In the genomic region with DNA sequence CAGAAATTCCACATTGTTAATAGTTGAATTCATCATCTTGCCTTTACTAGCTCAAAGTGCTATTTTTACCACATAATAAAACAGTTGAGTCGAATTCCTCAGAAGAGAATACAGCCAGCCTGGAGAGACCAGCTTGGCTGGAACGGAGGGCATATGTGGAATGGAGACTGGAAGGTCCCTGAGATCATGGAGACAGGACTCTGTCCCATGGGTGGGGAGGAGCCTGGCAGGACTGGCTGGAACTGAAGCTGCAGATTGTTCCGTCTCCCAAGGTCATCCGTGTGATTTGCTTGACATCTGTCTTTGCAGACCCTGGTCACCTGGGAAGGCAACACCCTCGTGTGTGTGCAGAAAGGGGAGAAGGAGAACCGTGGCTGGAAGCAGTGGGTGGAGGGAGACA, we compare ENCODE assay signal across 40 mouse cellular contexts. TPM values are rescaled to one million over a fixed set of nuclear protein-coding genes. Genes with fewer than 3 reads are reported as not detected.
"Had no signal": no experiment of that assay in that cellular context is flagged by ENCODE, and none has a peak within 500 bp of the region (broad histone marks: within the 10 kb centered on the region; RNA-seq: fewer than 3 reads in every experiment).

No protein-coding gene starts in this region.

- H3K9me3 ChIP-seq: heart, embryonic 10.5 days; heart, embryonic 12.5 days; heart, embryonic 13.5 days; heart, embryonic 15.5 days; hindbrain, embryonic 10.5 days; hindbrain, embryonic 12.5 days; hindbrain, embryonic 13.5 days; hindbrain, embryonic 15.5 days; kidney, embryonic 15.5 days had no signal

- H3K27ac ChIP-seq: heart, embryonic 10.5 days; heart, embryonic 13.5 days; heart, embryonic 15.5 days; hindbrain, embryonic 10.5 days; hindbrain, embryonic 12.5 days; hindbrain, embryonic 13.5 days; hindbrain, embryonic 14.5 days; hindbrain, embryonic 15.5 days; hindbrain, postnatal 0 days; kidney, embryonic 15.5 days; kidney, postnatal 0 days; left cerebral cortex, adult 2 months had no signal

- H3K9ac ChIP-seq: heart, embryonic 12.5 days; heart, embryonic 13.5 days; heart, embryonic 15.5 days; hindbrain, embryonic 12.5 days; hindbrain, embryonic 13.5 days; hindbrain, embryonic 14.5 days; hindbrain, embryonic 15.5 days; kidney, embryonic 15.5 days had no signal

- H3K27me3 ChIP-seq: heart, embryonic 12.5 days; heart, embryonic 13.5 days; heart, embryonic 15.5 days; hindbrain, embryonic 12.5 days; hindbrain, embryonic 13.5 days; hindbrain, embryonic 15.5 days; kidney, embryonic 15.5 days had no signal

- DNase-seq: heart, postnatal 10 days; heart, postnatal 14 days; heart, postnatal 36 days; heart, postnatal 4 days; kidney, adult 11 months; kidney, adult 18-20 months; kidney, adult 2 months; kidney, adult 8-10 months; kidney, adult 9 months; kidney, postnatal 10 days; kidney, postnatal 14 days; kidney, postnatal 25 days; kidney, postnatal 36 days; kidney, postnatal 4 days; layer of hippocampus, adult 9-11 months; layer of hippocampus, postnatal 36 days had no signal

- H3K4me3 ChIP-seq: heart, embryonic 10.5 days; heart, embryonic 12.5 days; heart, embryonic 13.5 days; heart, embryonic 15.5 days; hindbrain, embryonic 10.5 days; hindbrain, embryonic 12.5 days; hindbrain, embryonic 13.5 days; hindbrain, embryonic 15.5 days; kidney, embryonic 15.5 days; left cerebral cortex, adult 2 months had no signal

- H3K4me2 ChIP-seq: heart, embryonic 11.5 days; heart, embryonic 12.5 days; heart, embryonic 13.5 days; heart, embryonic 15.5 days; hindbrain, embryonic 12.5 days; hindbrain, embryonic 13.5 days; hindbrain, embryonic 14.5 days; hindbrain, embryonic 15.5 days; kidney, embryonic 15.5 days had no signal

- H3K4me1 ChIP-seq: heart, embryonic 15.5 days; hindbrain, embryonic 10.5 days; hindbrain, embryonic 12.5 days; hindbrain, embryonic 15.5 days; kidney, embryonic 15.5 days had no signal

- H3K36me3 ChIP-seq: heart, embryonic 10.5 days; heart, embryonic 12.5 days; heart, embryonic 13.5 days; heart, embryonic 15.5 days; hindbrain, embryonic 10.5 days; hindbrain, embryonic 12.5 days; hindbrain, embryonic 13.5 days; hindbrain, embryonic 15.5 days; kidney, embryonic 15.5 days had no signal

- ATAC-seq: hindbrain, embryonic 16.5 days; hindbrain, postnatal 0 days; inflammation-experienced regulatory T-cells, adult 6 months had no signal

RNA-seq across cellular contexts. Expression of a gene that starts 21.6 kb away (rescaled TPM):
- total RNA-seq: heart, adult 8-10 months; heart, postnatal 14 days; heart, postnatal 36 days; heart, postnatal 4 days; hematopoietic stem cell, adult 5-6 weeks; layer of hippocampus, adult 8-10 months; layer of hippocampus, postnatal 14 days; layer of hippocampus, postnatal 25 days; layer of hippocampus, postnatal 36 days; left cerebral cortex, adult 18-20 months; left cerebral cortex, adult 2 months; left cerebral cortex, adult 8-10 months had no signal
- polyA plus RNA-seq: heart, embryonic 13.5 days; heart, postnatal 0 days; inflammation-experienced regulatory T-cells, adult 6 months; kidney, adult 2 months had no signal
